Mouse (Mus musculus) midbrain, embryonic 11.5 days (tissue): ENCODE results near the gene Lmln. TPM values are rescaled to one million over a fixed set of nuclear protein-coding genes. Genes with fewer than 3 reads are reported as not detected.

ENCODE experiments used
- ATAC-seq: fragments of 200-750 bp; cut with Nextera tagmentation; 2 replicates; pipeline ENCODE4 v1.8.0; 2017; ENCODE audit warnings: moderate TSS enrichment, moderate library complexity; ENCODE audit not compliant: low FRiP score
- DNase-seq: peaks from one replicate; pipeline ENCODE4 v3.0.0; 2015; ENCODE audit warnings: low spot score; ENCODE audit errors: missing footprints
- H3K27ac ChIP-seq: fragments of 300-500 bp; sonication (generic); 2 replicates; pipeline ENCODE4 v1.5.1; 2014; ENCODE audit warnings: low read depth, low read length
- H3K27me3 ChIP-seq: fragments of 300-500 bp; sonication (generic); 2 replicates; pipeline ENCODE4 v1.6.1; 2014; ENCODE audit warnings: mild to moderate bottlenecking, low read length, moderate library complexity, mixed read lengths; ENCODE audit not compliant: control insufficient read depth, insufficient read depth
- H3K36me3 ChIP-seq: fragments of 300-500 bp; sonication (generic); 2 replicates; pipeline ENCODE4 v1.6.1; 2014; ENCODE audit warnings: mild to moderate bottlenecking, low read length, moderate library complexity, mixed read lengths; ENCODE audit not compliant: control insufficient read depth, insufficient read depth
- H3K4me1 ChIP-seq: fragments of 300-500 bp; sonication (generic); 2 replicates; pipeline ENCODE4 v1.6.1; 2014; ENCODE audit warnings: low read length; ENCODE audit not compliant: control insufficient read depth, insufficient read depth
- H3K4me2 ChIP-seq: fragments of 300-500 bp; sonication (generic); 2 replicates; pipeline ENCODE4 v1.6.1; 2014; ENCODE audit warnings: mild to moderate bottlenecking, moderate library complexity
- H3K4me3 ChIP-seq: fragments of 300-500 bp; sonication (generic); 2 replicates; pipeline ENCODE4 v1.5.1; 2014; ENCODE audit warnings: low read depth, low read length
- H3K9ac ChIP-seq: fragments of 300-500 bp; sonication (generic); 2 replicates; pipeline ENCODE4 v1.6.1; 2014; ENCODE audit warnings: low read length
- H3K9me3 ChIP-seq: fragments of 300-500 bp; sonication (generic); 2 replicates; pipeline ENCODE4 v1.6.1; 2016; ENCODE audit warnings: low read length; ENCODE audit not compliant: control insufficient read depth
- WGBS: fragments of 180-500 bp; shearing (Covaris S2); extraction: QIAGEN DNeasy Blood & Tissue Kit; methylation state at CpG from one replicate; pipeline ENCODE4 v1.1.7; 2014; 5-methylcytosine and 5-hydroxymethylcytosine counted together
- polyA plus RNA-seq: library from polyadenylated mRNA; unstranded; fragments of >200 nt; fragmentation: Nextera tagmentation; extraction: Ambion mirVana; gene quantifications from 2 replicates; pipeline ENCODE4 v1.2.1, GENCODE M21; 2014

The Lmln gene
- polyA plus RNA-seq, 1 experiment from 2014 or later: 2.7 TPM

- H3K36me3 ChIP-seq: no peaks in the 10 kb centered on the region
- no peaks in the 10 kb centered on the region for H3K27me3 ChIP-seq
- no peaks in the 10 kb centered on the region for H3K4me1 ChIP-seq
- no peak overlapping the region for H3K9ac ChIP-seq
- H3K27ac ChIP-seq: no peak overlapping the region
- no peak for ATAC-seq
- DNase-seq: no peak
- H3K4me3 ChIP-seq: no peak overlapping the region
- WGBS: 83% methylated on average over 8 of the region's 8 CpGs
- no peak overlapping the region for H3K4me2 ChIP-seq
- H3K9me3 ChIP-seq: no peaks in the 10 kb centered on the region
Observed at GRCm38 (mm10) chr16:33024456-33025104, 37.7 kb upstream of the Lmln start.

- no peak for ATAC-seq
- Histone ChIP-seq H3K27me3 (no peaks in the 10 kb centered on the region), H3K4me1 (no peaks in the 10 kb centered on the region), H3K4me2 (no peak overlapping the region), H3K4me3 (no peak overlapping the region), H3K9me3 (no peaks in the 10 kb centered on the region), H3K9ac (no peak overlapping the region), H3K36me3 (no peaks in the 10 kb centered on the region), H3K27ac (no peak overlapping the region)
- DNase-seq: no peak
- 90% methylated on average over 7 of the region's 7 CpGs for WGBS
Observed at GRCm38 (mm10) chr16:33026357-33026756, 36.0 kb upstream of the Lmln start.

GRCm38 (mm10) chr16:33036006-33036405 lies 26.3 kb upstream of the Lmln start:
- ATAC-seq (no peak), DNase-seq (no peak)
- no peak overlapping the region for H3K4me3 ChIP-seq
- 84% methylated on average over 4 of the region's 4 CpGs for WGBS
- H3K9ac ChIP-seq: no peak overlapping the region
- no peaks in the 10 kb centered on the region for H3K27me3 ChIP-seq
- H3K27ac ChIP-seq: no peak overlapping the region
- H3K36me3 ChIP-seq: no peaks in the 10 kb centered on the region
- no peaks in the 10 kb centered on the region for H3K4me1 ChIP-seq
- H3K4me2 ChIP-seq: no peak overlapping the region
- H3K9me3 ChIP-seq: no peaks in the 10 kb centered on the region

- Histone ChIP-seq H3K9ac (no peak overlapping the region), H3K36me3 (no peaks in the 10 kb centered on the region), H3K4me3 (no peak overlapping the region), H3K4me2 (no peak overlapping the region), H3K9me3 (no peaks in the 10 kb centered on the region), H3K27ac (no peak overlapping the region), H3K27me3 (no peaks in the 10 kb centered on the region), H3K4me1 (no peaks in the 10 kb centered on the region)
- no peak for ATAC-seq
- WGBS: 84% methylated on average over 1 of the region's 1 CpGs
- DNase-seq: no peak
Observed at GRCm38 (mm10) chr16:33042682-33043081, 19.6 kb upstream of the Lmln start.

GRCm38 (mm10) chr16:33043268-33043667 lies 19.1 kb upstream of the Lmln start:
- Histone ChIP-seq H3K9ac (no peak overlapping the region), H3K4me1 (no peaks in the 10 kb centered on the region), H3K27ac (no peak overlapping the region), H3K36me3 (no peaks in the 10 kb centered on the region), H3K4me2 (no peak overlapping the region), H3K9me3 (no peaks in the 10 kb centered on the region), H3K27me3 (no peaks in the 10 kb centered on the region), H3K4me3 (no peak overlapping the region)
- DNase-seq (no peak), ATAC-seq (no peak)
- WGBS: 85% methylated on average over 2 of the region's 2 CpGs

GRCm38 (mm10) chr16:33048004-33048403 lies 14.3 kb upstream of the Lmln start:
- no peak overlapping the region for H3K9ac ChIP-seq
- H3K9me3 ChIP-seq: no peaks in the 10 kb centered on the region
- DNase-seq: no peak
- ATAC-seq: no peak
- H3K4me2 ChIP-seq: no peak overlapping the region
- H3K4me1 ChIP-seq: no peaks in the 10 kb centered on the region
- H3K4me3 ChIP-seq: no peak overlapping the region
- no peaks in the 10 kb centered on the region for H3K27me3 ChIP-seq
- no peaks in the 10 kb centered on the region for H3K36me3 ChIP-seq
- H3K27ac ChIP-seq: no peak overlapping the region
- WGBS: 93% methylated on average over 1 of the region's 1 CpGs

- DNase-seq (no peak), ATAC-seq (no peak)
- Histone ChIP-seq H3K4me2 (no peak overlapping the region), H3K9me3 (no peaks in the 10 kb centered on the region), H3K4me3 (no peak overlapping the region), H3K27ac (no peak overlapping the region), H3K27me3 (no peaks in the 10 kb centered on the region), H3K4me1 (no peaks in the 10 kb centered on the region), H3K36me3 (no peaks in the 10 kb centered on the region), H3K9ac (no peak overlapping the region)
- 73% methylated on average over 2 of the region's 2 CpGs for WGBS
Observed at GRCm38 (mm10) chr16:33048686-33049085, 13.6 kb upstream of the Lmln start.

- no peak overlapping the region for H3K9ac ChIP-seq
- WGBS: 96% methylated on average over 16 of the region's 16 CpGs
Observed at GRCm38 (mm10) chr16:33049809-33050208, 12.5 kb upstream of the Lmln start.

GRCm38 (mm10) chr16:33053141-33053540 lies 9.2 kb upstream of the Lmln start:
- ATAC-seq (no peak), DNase-seq (no peak)
- Histone ChIP-seq H3K4me3 (no peak overlapping the region), H3K27me3 (no peaks in the 10 kb centered on the region), H3K9ac (no peak overlapping the region), H3K4me2 (no peak overlapping the region), H3K9me3 (no peaks in the 10 kb centered on the region), H3K36me3 (no peaks in the 10 kb centered on the region), H3K27ac (no peak overlapping the region), H3K4me1 (peaks cover 9% of the 10 kb centered on the region)
- 77% methylated on average over 5 of the region's 5 CpGs for WGBS

More at GRCm38 (mm10) chr16:33049809-33050208, 12.5 kb upstream of the Lmln start:
- H3K27ac ChIP-seq: no peak overlapping the region
- no peaks in the 10 kb centered on the region for H3K27me3 ChIP-seq
- H3K4me3 ChIP-seq: no peak overlapping the region
- no peaks in the 10 kb centered on the region for H3K36me3 ChIP-seq
- no peak overlapping the region for H3K4me2 ChIP-seq
- DNase-seq (no peak), ATAC-seq (no peak)
- H3K9me3 ChIP-seq: no peaks in the 10 kb centered on the region
- no peaks in the 10 kb centered on the region for H3K4me1 ChIP-seq
